Mouse (Mus musculus): ENCODE measurements around the gene Ube2h.
A peak's percentile ranks its signal among the peaks of the same experiment; 100 is the strongest.
"Not testable (repeated sequence)": the region's sequence is repeated elsewhere in the genome, so short reads cannot be mapped to it uniquely, and the experiment has no call there.

The Ube2h gene

DNA sequence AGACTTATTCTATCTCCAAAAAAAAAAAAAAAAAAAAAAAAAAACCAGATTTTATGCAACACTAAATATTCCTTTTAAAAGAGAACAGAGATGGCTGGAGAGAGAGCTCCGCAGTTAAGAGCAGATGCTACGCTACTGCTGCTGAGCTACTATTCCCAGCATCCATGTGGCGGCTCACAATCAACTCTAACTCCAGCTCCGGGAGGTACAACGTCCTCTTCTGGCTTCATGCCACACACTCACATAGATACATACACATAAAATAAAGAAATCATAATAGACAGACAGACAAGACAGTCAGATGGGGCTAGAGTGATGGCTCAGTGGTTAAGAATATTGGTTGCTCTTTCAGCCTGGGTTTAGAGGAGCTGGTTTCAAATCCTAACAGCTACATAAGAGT is 58.9 kb downstream of the Ube2h start:
- DNase-seq (ENCODE audit: low read depth, low spot score) = no peak

DNA sequence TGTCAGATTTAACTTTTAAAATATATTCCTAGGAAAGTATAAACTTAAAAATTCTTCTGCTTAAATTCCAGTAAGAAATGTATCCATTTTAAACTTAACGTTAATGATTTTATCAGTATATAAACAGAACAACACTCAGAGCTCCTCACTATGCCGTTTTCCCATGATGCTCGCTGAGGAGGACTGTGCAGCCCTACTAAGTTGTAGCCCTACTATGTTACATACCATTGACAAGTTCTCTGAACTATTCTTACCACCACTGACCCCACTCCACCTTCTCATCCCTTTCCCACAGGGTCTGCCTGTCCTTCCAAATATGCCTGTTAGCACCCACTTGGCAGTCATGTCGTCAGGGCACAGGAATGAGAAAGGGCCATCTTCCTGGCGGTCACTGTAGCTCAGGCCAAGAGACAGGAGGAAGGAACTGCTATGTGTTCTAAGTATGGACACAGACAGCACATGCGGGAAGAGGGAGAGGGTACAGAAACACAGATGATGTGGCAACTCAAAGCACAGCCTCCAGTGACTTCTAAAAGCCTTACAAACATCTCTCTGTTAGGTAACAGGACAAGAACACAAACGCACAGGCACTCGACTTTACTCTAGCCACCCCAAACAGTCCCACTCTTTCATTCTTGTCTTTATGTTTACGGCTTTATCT is 60.9 kb downstream of the Ube2h start:
- no peak for DNase-seq (ENCODE audit: low read depth, low spot score)

DNA sequence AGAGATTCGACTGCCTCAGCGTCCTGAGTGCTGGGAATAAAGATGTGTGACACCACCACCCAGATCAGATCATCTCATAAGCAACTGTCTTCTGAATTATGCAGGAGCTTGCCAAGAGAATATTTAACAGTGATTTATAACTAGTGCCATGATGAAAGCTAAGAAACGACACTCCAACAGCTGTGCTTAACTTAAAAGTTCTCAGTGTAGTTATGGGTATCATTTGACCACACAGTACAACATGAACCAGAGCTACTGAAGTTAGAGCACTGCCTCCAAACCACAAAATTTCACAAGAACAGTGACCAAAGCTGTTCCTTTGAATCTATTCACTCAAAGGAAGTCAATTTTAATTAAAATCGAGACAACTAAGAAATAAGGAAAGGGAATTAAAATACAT is 61.4 kb downstream of the Ube2h start:
- DNase-seq (ENCODE audit: low read depth, low spot score) = no peak

DNA sequence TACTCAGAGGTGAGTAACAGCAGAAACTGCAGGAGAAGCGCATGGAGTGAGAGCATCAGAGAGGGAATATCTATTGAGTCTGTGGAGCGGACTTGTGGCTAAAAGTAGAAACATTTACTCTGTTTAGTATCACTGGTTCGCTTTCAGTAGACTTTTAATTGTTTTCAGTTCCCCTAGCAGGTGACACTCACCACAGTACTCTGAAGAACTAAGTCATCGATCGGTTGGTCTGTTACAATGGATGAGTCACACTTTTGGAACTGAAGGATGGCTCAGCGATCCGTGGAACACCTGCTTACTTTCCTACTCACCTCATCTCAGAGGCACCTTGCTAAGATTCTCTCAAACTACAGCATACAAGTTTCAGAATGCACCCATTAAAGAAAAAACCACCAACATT is 64.2 kb downstream of the Ube2h start:
- no peak for DNase-seq (ENCODE audit: low read depth, low spot score)

DNA sequence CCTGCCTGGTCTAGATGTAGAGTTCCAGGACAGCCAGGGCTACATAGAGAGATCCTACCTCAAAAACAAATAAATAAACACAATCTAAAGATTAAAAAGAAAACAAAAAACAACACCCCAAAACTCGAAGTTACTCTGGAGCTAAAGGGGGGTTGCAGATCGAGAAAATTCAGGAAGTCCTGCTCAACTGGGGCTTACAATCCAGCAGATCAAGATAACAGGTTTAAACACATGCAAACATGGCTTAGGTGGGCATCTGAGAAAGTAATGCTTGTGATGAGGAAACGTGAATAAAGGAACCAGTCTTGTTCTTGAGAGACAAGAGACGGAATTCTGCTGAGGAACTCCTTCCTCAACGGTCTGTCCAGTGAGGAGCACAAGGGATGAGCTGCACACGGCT is 65.1 kb downstream of the Ube2h start:
- no peak for DNase-seq (ENCODE audit: low read depth, low spot score)

DNA sequence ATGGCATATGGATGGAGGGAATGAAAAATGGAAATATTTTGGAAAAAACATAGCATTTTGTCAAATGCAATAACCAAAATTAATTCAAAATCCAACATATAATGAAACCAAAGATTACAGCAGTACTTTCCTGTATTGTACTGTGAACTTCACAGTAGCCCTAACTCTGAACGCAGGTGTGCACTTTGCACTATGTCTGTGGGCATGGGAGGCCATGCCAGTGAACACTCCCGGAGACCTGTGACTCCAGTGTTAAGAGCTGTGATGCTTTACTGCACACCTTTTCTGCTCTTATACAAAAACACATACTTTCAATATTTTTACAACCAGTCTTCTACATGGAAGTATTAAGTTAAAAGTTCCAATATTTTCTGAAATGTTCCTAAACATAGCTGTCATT is 66.3 kb downstream of the Ube2h start:
- no peak for DNase-seq (ENCODE audit: low read depth, low spot score)

DNA sequence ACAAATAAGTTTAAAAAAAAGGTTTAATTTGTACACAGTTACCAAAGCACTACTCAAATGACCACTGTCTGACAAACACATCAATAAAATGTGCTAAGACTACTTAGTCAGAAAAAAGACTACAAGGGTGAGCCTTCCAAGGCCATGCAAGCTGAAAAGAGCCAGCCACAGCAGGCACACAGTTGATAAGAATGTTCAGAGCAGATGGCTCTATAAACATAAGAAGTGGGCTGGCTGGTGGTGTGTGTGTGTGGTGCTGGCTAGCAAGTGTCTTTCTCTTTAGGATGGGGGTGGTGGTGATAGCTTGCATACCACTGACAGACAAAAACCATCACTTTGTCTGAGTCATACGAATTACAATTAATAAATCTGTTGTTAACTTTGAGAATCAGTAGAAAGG is 67.8 kb downstream of the Ube2h start:
- no peak for DNase-seq (ENCODE audit: low read depth, low spot score)

DNA sequence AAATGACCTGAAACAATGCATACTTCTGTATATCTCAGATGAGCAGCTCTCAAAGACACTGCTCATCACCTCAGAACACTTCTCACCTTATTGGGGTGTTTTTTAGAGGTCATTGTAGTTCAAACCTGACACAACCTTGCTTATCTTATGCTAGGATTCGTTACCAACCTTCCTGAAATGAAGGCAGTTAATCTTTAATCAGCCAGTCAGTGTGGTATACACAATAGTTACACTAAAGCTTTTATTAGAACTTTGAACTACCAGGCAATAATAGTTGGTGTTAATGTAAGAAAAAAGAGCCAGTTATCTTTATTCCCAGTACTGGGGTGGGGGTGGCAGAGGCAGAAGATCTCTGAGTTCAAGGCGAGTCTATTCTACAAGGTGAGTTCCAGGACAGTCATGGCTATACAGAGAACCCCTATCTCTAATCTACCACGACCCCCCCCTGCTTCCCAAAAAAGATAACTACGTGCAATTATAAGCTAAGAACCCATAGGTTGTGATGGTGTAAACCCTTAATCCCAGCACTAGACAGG is 72.5 kb downstream of the Ube2h start:
- no peak for DNase-seq (ENCODE audit: low read depth, low spot score)

DNA sequence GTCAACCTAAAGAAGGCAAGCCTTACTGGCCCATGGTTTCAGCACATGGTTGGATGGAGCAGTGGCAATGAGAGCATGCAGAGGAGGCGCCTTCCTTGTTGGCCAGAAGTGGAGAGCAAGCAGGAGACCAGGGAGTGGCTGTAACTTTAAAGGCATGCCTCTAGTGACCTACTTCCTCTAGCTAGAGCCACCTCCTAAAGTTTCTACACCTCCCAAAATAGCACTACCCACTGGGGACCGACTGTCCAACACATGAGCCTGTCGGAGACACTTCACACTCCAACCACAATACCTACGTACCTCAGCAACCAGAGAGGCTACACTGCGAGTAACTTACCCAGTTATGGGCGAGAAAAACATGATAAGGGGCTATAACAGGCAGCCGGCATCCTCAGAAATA is 74.1 kb downstream of the Ube2h start:
- no peak for DNase-seq (ENCODE audit: low read depth, low spot score)

DNA sequence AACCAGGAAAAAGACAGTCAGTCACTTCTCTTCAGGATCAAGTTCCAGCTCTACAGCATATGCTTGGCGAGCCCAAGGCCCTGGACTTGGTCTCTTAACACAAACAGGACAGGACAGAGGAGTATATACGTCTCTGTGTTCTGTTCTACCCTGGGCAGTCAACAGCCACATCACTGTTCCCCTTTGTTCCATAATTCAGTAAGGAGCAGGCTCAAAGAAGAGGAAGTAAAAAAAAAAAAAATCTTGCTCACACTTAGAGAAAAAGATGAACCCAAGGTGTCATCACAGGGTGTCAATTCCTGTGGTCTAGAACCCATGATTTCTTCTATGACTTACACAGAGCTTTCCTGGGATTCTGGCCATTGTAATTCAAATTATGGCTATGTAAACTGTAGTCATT is 75.4 kb downstream of the Ube2h start:
- no peak for DNase-seq (ENCODE audit: low read depth, low spot score)

DNA sequence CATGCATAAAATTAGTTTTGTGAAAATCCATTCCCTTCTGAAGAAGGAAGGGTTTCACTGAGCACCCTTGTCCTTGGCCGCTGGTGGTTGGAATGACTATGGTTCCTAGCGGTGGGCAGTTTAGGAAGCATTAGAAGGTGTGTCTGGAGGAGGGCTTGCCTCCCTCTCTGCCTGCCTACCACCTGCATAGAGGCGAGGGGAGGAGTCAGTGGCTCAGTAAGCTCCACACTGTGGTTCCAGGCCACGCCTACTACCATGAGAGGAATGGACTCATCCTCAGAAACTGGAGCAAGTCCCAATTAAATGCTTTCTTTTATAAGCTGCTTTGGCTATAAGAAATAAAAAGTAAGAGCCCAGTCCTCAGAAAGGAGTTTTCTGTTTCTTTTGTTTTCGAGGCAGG is 76.0 kb downstream of the Ube2h start:
- DNase-seq (ENCODE audit: low read depth, low spot score) = no peak

DNA sequence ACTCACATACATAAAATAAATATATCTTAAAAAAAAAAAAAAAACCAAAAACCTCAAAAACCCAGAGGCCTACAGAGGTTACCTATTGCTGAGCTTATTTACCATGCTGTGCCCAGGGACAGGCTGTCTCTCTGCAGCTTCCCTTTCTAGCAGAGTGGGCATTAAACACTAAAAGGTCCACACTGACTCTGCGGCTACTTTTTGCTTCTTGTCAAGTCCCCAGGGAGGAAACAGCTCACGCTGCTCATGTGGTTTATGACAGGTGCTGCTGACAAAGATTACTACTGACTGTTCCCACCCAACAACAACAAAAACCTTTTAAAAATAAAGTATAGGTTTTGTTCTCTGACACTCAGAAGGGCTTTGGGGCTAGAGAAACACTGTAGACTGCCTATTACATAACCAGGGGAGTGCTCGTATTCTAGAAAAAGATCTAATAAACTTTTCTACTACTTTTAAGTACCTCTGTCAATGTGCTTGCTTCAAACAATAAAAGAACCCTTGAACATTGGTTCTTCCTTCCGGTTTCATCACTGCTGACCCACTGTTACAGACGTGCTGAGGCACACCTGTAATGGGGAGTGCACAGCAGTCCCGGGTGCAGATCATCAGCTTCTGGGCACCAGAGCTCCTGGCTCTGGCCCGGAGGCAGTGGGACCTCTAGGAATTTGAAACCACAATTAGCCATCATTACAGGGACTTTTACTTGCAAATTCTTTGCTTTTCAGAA is 77.2 kb downstream of the Ube2h start:
- no peak for DNase-seq (ENCODE audit: low read depth, low spot score)

DNA sequence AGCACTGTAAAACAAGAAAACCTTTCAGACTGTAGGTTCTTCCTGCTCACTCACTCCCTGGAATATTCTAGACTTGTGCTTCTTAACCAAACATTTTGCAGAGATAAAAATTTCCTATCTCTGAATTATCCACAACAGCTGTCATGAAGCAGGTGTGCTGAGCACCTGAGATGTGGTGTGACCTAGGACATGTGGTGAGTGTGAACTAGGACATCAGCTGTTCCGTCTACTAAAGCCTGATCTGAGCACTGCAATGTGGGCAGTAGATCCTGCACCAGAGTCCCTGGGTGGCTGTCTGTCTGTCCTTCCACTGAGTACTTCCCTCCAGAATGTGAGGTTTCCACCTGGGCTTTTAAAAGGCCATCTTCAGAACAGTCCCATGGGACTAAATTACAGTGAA is 79.6 kb downstream of the Ube2h start:
- no peak for DNase-seq (ENCODE audit: low read depth, low spot score)

DNA sequence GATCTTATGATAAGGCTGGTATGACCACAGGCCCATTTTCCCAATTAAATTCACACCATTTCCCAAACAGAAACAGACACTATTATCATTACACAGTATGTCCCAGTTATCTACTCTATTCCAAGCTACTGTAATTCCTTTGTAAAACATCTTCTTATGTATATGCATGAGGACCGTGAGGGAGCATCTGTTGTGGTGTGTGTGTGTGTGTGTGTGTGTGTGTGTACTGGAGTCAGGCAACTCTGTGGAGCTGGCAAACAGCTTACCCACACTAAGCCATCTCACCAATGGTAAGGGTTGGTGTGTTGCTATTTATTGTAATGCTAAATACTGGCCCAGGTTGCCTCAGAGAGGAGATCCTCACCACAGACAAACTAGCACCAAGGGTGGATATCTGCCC is 82.0 kb downstream of the Ube2h start:
- DNase-seq (ENCODE audit: low read depth, low spot score) = no peak

DNA sequence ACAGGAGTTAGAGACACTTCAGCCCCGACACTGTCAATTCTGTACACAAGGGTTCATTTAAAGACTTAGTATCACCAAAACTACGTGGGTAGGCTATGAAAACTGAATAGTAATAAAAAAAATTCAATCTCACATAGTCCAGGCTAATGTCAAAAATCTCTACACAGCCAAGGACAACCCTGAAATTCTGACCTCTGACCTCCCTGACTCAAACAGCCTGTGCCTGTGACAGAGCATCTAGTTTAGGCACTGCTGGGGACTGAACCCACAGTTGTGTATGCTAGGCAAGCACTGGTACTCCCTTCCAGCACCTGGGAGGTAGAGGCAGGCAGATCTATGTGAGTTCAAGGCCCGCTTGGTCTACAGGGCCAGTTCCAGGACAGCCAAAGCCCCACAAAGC is 86.8 kb downstream of the Ube2h start:
- no peak for DNase-seq (ENCODE audit: low read depth, low spot score)

DNA sequence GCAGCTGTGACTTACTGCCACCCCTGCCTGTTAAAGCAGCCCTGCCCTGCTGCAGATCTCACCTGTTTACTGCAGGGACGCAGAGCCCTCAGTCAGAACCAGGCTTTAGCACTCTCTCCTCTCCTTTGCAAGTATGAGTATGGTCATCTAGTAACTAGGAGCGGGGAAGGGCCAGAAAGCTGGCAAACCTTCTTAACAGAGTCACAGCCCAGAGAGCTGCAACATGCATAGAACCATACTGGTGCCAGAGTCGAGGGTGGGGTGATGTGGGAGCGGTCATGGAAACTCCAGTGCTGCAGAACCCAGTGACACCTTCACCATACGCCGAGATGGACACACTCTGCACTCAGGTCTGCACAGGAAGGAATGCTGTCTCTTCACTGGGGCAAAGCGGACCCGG is 91.9 kb downstream of the Ube2h start:
- DNase-seq (ENCODE audit: low read depth, low spot score) = no peak

DNA sequence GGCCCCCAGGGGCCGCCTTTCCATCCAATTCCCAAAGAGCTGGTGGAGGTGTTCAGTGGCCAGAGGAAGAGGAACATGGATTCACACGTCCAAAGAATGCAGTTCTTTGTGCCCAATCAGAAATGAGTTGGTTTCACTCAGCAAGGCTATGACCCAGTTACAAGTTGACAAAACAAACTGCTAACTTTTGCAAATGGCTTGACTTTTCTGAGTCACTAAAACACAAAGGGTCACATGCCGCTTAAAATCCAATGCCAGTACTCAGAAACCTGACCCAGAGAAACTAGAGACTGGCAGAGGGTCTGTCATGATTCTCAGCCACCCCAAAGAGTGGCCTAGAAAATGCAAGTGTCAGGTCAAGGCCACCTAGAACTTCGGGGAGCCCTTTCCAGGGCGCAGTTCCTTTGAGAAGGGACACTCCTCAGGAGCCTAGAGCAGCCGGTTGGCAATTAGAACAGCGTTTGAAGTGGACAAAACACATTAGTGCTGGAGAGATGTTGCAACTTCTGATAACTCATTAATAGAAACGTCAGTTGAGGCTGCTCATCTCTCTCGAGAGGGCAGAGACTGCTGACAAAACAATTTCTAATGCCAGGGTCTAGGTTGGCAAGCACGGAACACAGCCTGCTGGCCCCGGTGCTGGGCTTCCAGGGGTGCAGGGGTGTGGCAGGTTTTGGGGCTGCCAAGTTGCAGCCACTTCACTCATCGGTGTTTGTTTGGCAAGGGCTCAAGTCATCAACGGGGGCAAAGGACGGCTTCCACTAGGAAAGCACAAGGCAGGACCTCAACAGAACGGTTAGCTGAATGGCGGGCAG is 92.5 kb downstream of the Ube2h start:
- no peak for DNase-seq (ENCODE audit: low read depth, low spot score)

DNA sequence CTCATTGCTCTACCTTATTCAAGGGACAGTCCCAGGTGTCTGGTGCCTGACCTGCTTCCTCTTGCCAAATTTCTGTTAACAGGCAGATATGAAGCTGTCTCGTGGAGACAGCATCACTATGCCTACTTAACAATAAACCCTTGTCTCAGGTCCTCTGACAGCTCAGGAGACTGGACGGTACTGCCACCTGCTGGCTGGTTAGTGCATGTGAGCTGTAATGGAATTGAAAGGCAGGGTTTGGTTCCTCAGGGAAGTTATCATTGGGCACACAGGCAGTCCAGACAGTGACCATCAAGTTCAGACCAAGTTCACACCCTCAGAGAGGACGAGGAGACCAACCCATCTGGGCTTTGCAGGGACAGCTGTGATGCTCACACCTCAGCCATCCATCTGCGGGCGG is 93.6 kb downstream of the Ube2h start:
- peak; percentile 78 for DNase-seq (ENCODE audit: low read depth, low spot score)

DNA sequence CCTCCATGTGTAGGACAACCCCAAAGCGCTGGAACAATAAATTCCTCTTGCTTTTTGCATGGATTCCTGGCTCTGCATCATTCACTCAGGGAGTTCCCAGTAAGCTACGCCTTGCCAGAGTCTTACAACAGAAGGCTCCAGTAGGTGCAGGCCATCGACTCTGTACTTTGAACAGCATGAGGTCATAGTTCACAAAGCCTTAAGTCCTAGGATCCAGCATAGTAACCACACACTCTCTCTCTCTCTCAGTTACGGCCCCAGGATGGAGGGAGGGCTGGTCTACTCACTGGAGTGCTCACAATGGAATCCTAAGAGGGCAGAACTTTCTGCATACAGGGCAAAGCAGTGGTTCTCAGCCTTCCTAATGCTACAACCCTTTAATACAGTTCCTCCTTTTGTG is 95.5 kb downstream of the Ube2h start:
- DNase-seq (ENCODE audit: low read depth, low spot score) = no peak

DNA sequence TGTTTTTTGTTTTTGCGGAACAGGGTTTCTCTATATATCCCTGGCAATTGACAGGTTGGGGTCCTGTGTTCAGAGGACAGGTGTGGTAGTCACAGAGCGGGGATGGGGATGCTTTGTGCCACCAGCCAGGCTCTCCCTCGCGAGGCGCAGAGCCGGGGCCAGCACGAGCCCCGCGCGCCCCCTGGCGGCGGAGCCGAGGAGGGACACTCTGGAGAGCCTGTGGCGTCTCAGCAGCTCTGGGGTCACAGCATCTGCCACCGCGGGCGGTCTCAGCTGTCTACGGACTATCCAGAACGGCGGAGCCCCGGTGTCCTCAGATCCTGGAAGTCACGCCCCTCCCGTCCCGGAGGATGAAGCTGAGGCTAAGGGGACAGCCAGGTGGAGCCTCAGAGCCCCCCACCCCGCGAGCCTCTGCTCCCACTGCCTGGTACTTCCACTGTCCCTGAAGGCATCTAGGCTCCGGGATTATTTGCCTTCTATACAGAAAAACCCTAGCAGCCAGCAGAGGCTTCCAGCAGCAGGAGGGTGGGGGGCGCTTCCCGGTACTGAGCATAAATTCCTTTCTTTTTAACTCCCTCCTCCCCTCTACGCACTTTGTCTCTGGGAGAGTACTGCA is 98.6 kb downstream of the Ube2h start:
- peak; percentile 69 for DNase-seq (ENCODE audit: low read depth, low spot score)

DNA sequence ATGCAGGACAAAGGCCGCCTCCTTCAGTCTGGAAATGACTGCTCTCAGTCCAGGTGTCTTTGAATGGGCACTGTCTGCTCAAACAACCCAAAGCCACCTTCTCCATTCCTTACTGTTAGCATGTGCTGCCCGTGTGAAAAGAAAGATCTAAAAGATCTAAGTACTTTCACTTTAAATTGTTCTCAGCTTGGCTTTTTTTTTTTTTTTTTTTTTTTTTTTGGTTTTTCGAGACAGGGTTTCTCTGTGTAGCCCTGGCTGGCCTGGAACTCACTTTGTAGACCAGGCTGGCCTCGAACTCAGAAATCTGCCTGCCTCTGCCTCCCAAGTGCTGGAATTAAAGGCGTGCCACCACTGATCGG is 99.2 kb downstream of the Ube2h start:
- DNase-seq (ENCODE audit: low read depth, low spot score) = not testable (repeated sequence)

All from retina, adult 2 months (tissue).